Mouse (Mus musculus) layer of hippocampus, adult 2 months (tissue): ENCODE data around the gene Ubash3a. TPM values are rescaled to one million over a fixed set of nuclear protein-coding genes. Genes with fewer than 3 reads are reported as not detected.

Source experiments
- DNase-seq, 2 experiments: peaks; one replicate each; pipeline ENCODE4 v3.0.0; 2022; ENCODE audit warnings: low spot score in 2 of 2
- H3K27ac ChIP-seq: fragments of 200-600 bp; 2 replicates; pipeline ENCODE4 v1.8.1; 2022
- H3K4me3 ChIP-seq: fragments of 200-600 bp; 2 replicates; pipeline ENCODE4 v1.8.1; 2022; ENCODE audit warnings: mild to moderate bottlenecking
- CTCF ChIP-seq: fragments of 200-600 bp; conservative IDR thresholded peaks from 2 replicates; pipeline ENCODE4 v1.8.1; 2022; ENCODE audit warnings: antibody characterized with exemption, mild to moderate bottlenecking, moderate library complexity
- total RNA-seq, 2 experiments: library from RNA; stranded (reverse); gene quantifications; 2 replicates each; pipeline ENCODE4 v1.2.3; 2021

The Ubash3a gene
- total RNA-seq, 2 experiments from 2014 or later: 0.66 to 0.95 TPM

DNA sequence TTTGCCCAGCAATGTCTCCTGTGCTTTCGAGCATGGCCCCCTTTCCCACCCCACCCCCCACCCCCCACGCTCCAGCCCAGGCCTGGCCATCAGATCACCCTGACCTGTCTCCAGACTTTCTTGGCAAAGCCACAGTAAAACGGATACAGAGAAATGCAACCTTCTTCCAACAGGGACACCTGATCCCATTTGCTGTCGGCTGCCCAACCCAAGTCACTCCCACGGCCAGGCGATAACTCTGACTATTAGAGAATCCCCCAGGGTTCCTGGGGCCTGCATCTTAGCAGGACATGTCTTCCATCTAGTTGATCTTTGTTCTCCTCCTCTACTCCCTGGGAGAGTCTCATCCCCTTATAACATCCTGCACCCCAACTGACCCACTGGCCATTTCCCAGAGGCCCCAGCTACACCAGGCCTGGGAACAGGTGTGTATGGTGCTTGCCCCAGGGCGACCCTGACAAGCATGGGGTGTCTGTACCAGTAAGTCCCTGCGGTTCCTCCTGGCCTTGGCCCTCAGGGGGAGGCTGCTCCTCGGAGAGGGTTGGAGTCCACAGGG, 50.7 kb downstream of the Ubash3a start:
- DNase-seq: no peak
- TF ChIP-seq CTCF: no peak

DNA sequence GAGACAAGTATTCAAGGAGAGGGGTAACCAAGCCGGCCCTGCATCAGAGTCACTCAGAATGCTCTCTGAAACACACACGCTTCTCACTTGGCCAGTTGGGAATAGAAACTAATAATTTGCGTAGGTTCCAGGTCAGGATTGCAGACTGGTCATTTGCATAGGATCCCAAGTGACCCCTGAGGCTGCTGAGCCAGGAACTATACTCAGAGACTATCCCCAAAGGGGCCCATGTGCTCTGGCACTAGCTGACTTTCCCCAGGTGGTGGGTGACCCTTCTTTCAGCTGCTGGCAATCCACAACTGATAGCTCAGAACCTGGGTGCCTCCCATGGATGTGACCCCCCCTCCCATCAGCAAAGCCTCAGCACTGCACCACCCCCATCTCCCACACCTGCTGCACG, 51.5 kb downstream of the Ubash3a start:
- Histone ChIP-seq H3K4me3 (no peak overlapping the region), H3K27ac (no peak overlapping the region)
- TF ChIP-seq CTCF: no peak
- DNase-seq: no peak

More for the DNA sequence above, 50.7 kb downstream of the Ubash3a start:
- Histone ChIP-seq H3K27ac (no peak overlapping the region), H3K4me3 (no peak overlapping the region)

DNA sequence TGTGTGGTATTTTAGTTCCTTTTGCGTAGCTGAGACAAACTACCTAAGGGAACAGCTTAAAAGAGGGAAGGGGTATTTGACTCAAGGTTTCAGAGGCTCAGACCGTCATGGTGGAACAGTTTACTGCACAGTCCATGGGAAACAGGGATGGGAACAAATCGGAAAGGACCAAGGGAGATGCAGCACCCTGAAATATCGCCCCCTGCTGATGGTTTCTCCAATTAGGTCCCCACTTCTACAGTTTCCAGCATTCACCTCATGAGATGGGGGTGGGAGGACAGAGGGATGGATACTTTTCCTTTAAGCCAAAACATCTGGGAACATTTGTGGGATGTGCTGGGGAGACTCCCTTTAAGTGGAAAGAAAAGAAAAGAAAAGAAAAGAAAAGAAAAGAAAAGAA, 52.2 kb downstream of the Ubash3a start:
- peak; percentile 73 for TF ChIP-seq CTCF
- no peak overlapping the region for H3K27ac ChIP-seq
- H3K4me3 ChIP-seq: no peak overlapping the region
- DNase-seq: no peak

DNA sequence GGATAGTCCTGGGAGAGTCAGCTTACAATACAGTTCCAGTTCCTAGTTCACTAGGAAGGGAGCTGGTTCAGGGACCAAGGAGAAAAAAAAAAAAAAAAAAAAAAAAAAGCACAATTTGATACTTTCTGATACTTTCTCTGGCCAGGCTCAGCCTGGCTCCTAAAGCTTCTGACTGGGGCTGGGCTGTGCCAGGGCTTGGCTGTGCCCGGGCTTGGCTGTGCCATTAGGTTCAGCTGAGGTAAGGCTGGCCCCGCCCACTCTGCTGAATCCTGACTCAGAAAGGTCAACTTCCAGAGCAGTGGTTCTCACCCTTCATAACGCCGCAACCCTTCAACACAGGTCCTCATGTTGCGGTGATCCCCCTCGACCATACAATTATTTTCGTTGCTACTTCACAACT, 52.8 kb downstream of the Ubash3a start:
- DNase-seq: no peak
- H3K4me3 ChIP-seq: no peak overlapping the region
- no peak for TF ChIP-seq CTCF
- H3K27ac ChIP-seq: no peak overlapping the region

DNA sequence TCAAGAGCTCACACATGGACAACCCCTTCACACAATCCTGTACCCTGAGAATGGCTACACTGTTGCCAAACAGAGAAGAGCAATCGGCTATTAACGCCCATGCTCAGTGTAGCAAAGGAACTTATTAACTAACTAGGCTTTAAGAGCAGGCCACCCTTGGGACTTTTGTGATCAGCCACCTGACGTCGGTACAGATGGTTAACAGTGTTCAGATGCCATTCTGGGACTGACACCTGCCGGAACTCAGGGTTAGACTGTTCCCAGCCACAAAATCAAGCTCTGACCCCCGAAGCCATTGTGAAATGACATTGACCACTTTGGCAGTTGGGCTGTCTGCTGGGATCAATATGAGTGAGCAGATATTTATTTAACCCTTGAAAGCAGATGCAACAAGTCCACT, 53.7 kb downstream of the Ubash3a start:
- no peak for DNase-seq

DNA sequence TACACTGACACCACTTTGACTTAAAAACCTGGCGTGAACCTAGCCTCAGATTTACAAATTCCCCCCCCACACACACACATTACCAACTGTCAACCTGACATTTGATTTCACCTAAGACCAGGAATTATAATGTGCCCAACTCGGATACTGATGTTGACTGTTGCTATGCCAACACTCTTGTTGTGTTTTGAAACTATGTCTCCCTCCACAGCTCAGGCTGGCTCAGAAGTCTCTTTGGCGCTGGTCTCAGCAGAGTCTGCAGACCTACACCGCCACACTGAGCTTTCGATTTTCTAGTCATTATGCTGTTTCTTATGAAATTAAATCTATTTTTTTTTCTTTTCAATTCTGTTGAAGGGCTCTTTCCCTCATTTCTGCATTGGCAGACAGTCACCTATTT, 55.0 kb downstream of the Ubash3a start:
- Histone ChIP-seq H3K4me3 (no peak overlapping the region), H3K27ac (no peak overlapping the region)
- no peak for DNase-seq
- no peak for TF ChIP-seq CTCF

More for the DNA sequence above, 53.7 kb downstream of the Ubash3a start:
- TF ChIP-seq CTCF: no peak
- no peak overlapping the region for H3K27ac ChIP-seq
- no peak overlapping the region for H3K4me3 ChIP-seq

DNA sequence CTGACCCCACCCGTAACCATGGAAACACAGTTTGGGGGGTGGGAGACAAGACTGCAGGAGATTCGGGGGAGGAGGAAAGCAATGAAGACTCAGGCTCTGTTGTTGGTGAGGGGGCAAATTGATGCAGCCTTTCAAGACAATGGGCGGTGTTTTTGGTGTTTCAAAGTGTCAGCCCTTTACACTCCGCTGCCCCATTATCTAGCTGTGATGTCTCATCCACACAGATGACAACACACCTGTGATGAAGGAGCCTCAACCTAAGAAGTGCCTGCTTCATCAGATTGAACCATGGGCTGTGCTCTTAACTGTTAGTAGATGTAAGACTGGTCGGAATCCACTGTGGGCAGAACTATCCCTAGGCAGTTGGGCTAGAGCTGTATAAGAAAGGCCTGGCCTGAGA, 56.1 kb downstream of the Ubash3a start:
- H3K27ac ChIP-seq: no peak overlapping the region
- no peak for TF ChIP-seq CTCF
- no peak overlapping the region for H3K4me3 ChIP-seq
- no peak for DNase-seq

DNA sequence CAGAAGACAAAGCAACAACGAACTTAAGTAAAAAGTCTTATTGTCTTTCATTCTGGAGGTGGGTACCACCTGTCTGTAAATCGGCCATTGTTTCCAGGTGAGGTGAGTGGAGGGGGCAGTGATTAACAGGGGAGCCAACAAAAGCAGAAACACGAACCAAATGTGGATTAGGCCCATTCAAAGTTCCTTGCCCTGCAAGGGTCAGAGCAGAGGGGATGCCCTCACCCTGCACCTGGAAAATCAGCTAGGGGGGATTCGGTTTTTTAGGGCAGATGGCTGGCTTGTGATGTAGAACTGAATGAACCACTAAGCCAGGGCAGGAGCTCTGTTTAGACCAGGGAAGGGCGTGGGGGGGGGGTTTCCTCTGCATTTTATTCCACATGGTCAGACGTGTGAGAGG, 56.7 kb downstream of the Ubash3a start:
- no peak for TF ChIP-seq CTCF
- Histone ChIP-seq H3K27ac (no peak overlapping the region), H3K4me3 (no peak overlapping the region)
- no peak for DNase-seq

DNA sequence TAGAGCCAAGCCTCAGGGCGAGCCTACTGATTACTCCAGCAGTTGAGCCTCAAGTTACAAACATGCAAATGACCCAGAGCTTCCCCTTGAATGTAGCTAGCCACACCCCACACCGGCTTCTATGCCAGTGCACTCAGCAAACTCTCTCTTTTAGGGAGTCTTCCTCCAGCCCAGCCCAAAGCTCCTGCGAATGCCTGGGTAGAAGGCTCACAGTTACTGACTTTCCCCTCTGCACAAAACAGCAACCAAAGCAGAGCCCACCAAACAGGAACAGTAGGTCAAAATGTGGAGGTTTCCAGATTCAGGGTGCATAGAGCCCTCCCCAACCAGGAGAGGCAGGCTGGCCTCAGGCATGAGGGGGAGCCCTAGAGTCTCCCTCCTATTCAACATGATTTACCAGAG, 57.5 kb downstream of the Ubash3a start:
- peak; percentile 13; the same call in 1 of the 2 replicates for TF ChIP-seq CTCF
- H3K27ac ChIP-seq: no peak overlapping the region
- no peak for DNase-seq
- H3K4me3 ChIP-seq: no peak overlapping the region

DNA sequence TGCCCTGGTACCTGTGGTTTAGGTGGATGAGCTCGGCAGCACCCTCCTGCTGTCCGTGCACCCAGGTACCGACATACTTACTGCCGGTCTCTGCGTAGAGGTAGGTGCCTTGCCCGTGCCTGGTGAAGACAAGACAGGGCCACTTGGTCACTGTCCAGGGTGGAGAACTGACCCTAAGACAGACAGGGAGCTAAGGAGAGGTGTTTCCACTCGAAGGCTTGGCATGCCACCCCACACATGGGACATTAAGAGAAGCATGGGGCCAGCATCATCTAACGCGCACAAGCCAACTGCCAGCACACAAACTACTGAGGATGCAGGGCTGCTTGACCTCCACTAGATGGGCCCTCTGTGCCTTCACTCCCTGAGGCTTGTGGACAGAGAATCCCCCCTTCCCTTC, 58.2 kb downstream of the Ubash3a start:
- H3K4me3 ChIP-seq: no peak overlapping the region
- TF ChIP-seq CTCF: no peak
- H3K27ac ChIP-seq: no peak overlapping the region
- DNase-seq: no peak

DNA sequence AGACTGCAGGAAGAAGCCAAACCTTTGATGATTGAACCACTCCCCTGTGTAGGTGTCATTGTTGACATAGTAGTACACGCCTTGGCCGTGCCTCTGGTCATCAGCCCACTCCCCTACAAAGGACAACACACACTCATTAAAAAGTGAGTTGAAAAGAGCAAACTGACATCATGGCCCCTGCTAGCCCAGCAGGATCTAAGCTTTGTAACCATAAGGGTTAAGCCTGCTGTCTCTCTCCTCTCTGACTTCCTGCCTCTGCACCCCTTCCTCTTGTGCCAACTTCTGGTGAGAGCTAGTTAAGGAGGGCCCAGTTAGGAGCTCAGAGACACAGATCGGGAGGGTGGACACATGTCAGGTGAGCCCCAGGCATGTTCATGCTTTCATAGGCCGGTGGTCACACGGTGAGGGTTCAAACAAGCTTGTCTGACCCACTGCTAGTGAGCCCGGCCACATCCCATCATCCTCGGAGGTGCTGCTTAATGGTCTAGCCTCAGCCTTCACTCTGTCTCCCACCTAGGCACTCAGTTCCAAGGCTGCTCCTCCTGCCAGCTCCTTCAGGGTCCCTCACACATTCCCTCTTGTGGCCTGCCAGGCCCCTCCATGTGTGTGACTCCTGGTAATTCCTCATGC, 58.8 kb downstream of the Ubash3a start:
- H3K27ac ChIP-seq: no peak overlapping the region
- DNase-seq: no peak
- TF ChIP-seq CTCF: no peak
- no peak overlapping the region for H3K4me3 ChIP-seq

DNA sequence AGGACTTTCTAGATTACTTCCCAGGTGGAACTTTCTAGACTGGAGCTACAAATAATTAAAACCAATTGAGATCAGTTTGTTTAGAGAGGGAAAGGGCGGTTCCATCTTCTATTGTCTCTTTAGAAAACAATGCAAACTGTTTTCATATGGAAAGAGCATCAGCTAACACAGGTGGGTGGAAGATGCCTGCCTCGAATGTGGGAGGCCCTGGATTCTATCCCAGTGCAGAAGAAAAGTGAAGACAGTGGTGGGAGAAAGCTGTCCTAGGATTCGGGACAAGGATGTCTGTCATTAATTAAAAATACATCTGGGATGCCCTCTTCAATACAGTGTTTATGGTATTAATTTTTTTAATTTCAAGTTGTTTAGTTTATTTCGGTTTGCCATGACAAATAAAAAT, 59.5 kb downstream of the Ubash3a start:
- TF ChIP-seq CTCF: no peak
- DNase-seq: no peak

DNA sequence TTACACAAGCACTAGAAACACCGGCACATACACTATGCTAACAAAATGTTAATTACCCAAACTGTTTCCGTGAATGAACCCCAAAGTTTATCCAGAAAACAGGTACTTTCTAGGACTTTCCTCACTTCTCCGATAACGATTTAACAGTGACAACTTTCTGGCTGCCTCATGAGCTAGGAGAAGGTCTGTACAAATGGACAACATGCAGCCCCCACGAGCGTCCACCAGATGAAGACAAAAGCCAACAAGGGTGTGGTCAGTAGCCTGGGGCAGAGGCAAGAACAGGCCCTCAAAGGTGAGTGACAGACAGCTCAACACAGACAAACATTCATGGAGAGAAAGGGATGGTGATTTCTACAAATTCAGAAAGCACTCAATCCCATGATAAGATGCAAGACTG, 59.9 kb downstream of the Ubash3a start:
- Histone ChIP-seq H3K27ac (0 out of 2 replicates have a peak overlapping the region, but pooled peaks have one; percentile 12), H3K4me3 (no peak overlapping the region)
- no peak for DNase-seq
- no peak for TF ChIP-seq CTCF

More for the DNA sequence above, 59.5 kb downstream of the Ubash3a start:
- no peak overlapping the region for H3K27ac ChIP-seq
- H3K4me3 ChIP-seq: no peak overlapping the region

DNA sequence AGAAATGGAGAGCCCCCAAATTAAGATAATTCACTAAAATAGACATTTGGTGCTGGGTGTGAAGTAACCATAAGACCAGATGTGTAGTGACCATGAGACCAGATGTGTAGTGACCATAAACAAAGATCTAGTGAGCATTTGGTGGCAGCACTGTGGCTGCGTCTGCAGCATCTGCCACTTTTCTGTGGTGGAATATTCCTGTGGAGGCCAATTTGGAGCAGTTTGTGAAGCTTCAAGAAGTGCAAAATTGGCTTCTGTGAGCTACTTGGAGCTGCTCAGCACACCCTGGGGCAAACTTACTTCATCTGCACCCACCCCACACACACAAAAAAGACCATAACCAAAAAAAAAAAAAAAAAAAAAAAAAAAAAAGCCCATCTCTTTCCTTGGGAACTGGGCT, 60.3 kb downstream of the Ubash3a start:
- Histone ChIP-seq H3K4me3 (no peak overlapping the region), H3K27ac (0 out of 2 replicates have a peak overlapping the region, but pooled peaks have one; percentile 12)
- no peak for DNase-seq
- TF ChIP-seq CTCF: no peak
